22 mouse cellular contexts compared by ENCODE assay signal in genomic region chr5:66371131-66371530, GRCm38 (mm10).
DNase-seq lines count a peak whose midpoint lies in the region; ATAC-seq lines count a peak whose summit lies in the region.
"Had no signal": no experiment of that assay in that cellular context is flagged by ENCODE, and none has a peak within 500 bp of the region (broad histone marks: within the 10 kb centered on the region; RNA-seq: fewer than 3 reads in every experiment).

No protein-coding gene starts in this region.

- no peaks in the 10 kb centered on the region for H3K36me3 ChIP-seq in midbrain, embryonic 15.5 days (replicated peaks)
- H3K36me3 ChIP-seq: embryonic facial prominence, embryonic 12.5 days; hindbrain, embryonic 13.5 days had no signal

- peaks cover 13% of the 10 kb centered on the region for H3K4me1 ChIP-seq in midbrain, embryonic 15.5 days

- no peaks in the 10 kb centered on the region for H3K27me3 ChIP-seq in midbrain, embryonic 15.5 days (replicated peaks)
- H3K27me3 ChIP-seq: embryonic facial prominence, embryonic 12.5 days; hindbrain, embryonic 13.5 days had no signal

- ATAC-seq in midbrain, embryonic 15.5 days (replicated peaks), result no peak
- ATAC-seq: forebrain, embryonic 16.5 days; hindbrain, postnatal 0 days had no signal

- peak; percentile 35 for DNase-seq in adrenal gland, adult 2 months
- DNase-seq in adrenal gland, postnatal 4 days (ENCODE audit: low spot score in 2 of 2), result no peak
- peak; percentile 13 for DNase-seq in right cerebral cortex, adult 18-20 months
- no peak for DNase-seq in right cerebral cortex, postnatal 36 days (ENCODE audit: low spot score in 2 of 2)
- peak; percentile 68 for DNase-seq in NIH3T3 (ENCODE audit: low read depth)
- no peak for DNase-seq in heart, adult 9 months (ENCODE audit: low spot score in 2 of 2)
- DNase-seq: adrenal gland, postnatal 25 days; B cell, adult 2 months; cerebellum, adult 11 months; cerebellum, adult 8-10 months; cerebellum, postnatal 25 days; gastrocnemius, adult 2 months; gastrocnemius, postnatal 25 days; heart, postnatal 10 days; heart, postnatal 4 days; kidney, adult 11 months had no signal

- no peak overlapping the region for H3K4me2 ChIP-seq in midbrain, embryonic 15.5 days
- H3K4me2 ChIP-seq: embryonic facial prominence, embryonic 12.5 days; hindbrain, embryonic 13.5 days had no signal

- H3K9ac ChIP-seq in midbrain, embryonic 15.5 days, result no peak overlapping the region
- H3K9ac ChIP-seq: embryonic facial prominence, embryonic 12.5 days; hindbrain, embryonic 13.5 days had no signal

- H3K27ac ChIP-seq in midbrain, embryonic 15.5 days, result no peak overlapping the region
- H3K27ac ChIP-seq: embryonic facial prominence, embryonic 12.5 days; gastrocnemius, adult 2 months; heart, embryonic 10.5 days; hindbrain, embryonic 13.5 days; hindbrain, postnatal 0 days had no signal

- no peak overlapping the region for H3K4me3 ChIP-seq in midbrain, embryonic 15.5 days
- H3K4me3 ChIP-seq: embryonic facial prominence, embryonic 12.5 days; gastrocnemius, adult 2 months; heart, embryonic 10.5 days; hindbrain, embryonic 13.5 days had no signal

- no peaks in the 10 kb centered on the region for H3K9me3 ChIP-seq in midbrain, embryonic 15.5 days
- H3K9me3 ChIP-seq: embryonic facial prominence, embryonic 12.5 days; heart, embryonic 10.5 days; hindbrain, embryonic 13.5 days had no signal

Comparison
In these comparisons a context has a peak if more than half of its experiments do, and no peak if none do; other contexts are left out.
1. DNase-seq: peak in adrenal gland, adult 2 months (single experiment), right cerebral cortex, adult 18-20 months (single experiment) and NIH3T3 (single experiment); none in adrenal gland, postnatal 4 days (0 of 2), right cerebral cortex, postnatal 36 days (0 of 2) and heart, adult 9 months (0 of 2).